Mouse (Mus musculus) liver, embryonic 14.5 days (tissue): ENCODE measurements at regions not wholly inside any gene's neighbourhood (a gene's known extent, or its start where the extent isn't known, plus 50 kb on each side); places are given as distances from the start of the nearest gene placed in this dataset.

Experiments used
- CTCF ChIP-seq: IDR thresholded peaks from 2 replicates; pipeline ENCODE4 v1.5.1; 2016; ENCODE audit warnings: antibody characterized with exemption, low read depth, control low read depth
- EP300 ChIP-seq: IDR thresholded peaks from 2 replicates; pipeline ENCODE4 v1.6.1; 2016; ENCODE audit warnings: antibody characterized with exemption, low read depth

DNA sequence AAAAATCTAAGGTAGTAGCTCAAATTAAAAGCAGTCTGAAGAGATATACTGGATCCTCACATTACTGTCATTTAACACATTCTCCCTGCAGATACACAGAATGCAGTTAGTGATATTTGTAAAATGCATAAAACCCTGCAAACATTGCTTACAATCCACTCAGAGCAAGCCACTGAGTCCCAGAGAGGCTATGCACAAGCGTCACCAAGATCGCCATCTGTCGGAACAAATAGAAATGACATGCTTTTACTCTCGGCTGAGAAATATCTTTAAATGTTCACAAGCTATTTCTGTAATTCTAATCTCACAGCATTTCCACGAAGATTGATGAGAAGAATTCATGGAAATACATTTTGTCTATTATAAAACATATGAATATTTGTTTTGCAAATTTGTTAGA is 139.7 kb upstream of the Steap4 start:
- TF ChIP-seq CTCF (peak; percentile 8; the same call in 1 of the 2 replicates), EP300 (no peak)
